Mouse (Mus musculus): ENCODE results near the gene Itga2b. TPM values are rescaled to one million over a fixed set of nuclear protein-coding genes. Genes with fewer than 3 reads are reported as not detected.

The Itga2b gene
- total and polyA plus RNA-seq, 2 experiments from 2014 or later: 4.8 to 5.4 TPM

GRCm38 (mm10) chr11:102406401-102406800, 63.5 kb downstream of the Itga2b start:
- peaks cover 30% of the 10 kb centered on the region for H3K36me3 ChIP-seq (replicated peaks; ENCODE audit: control insufficient read depth, insufficient read depth, low read length)
- H3K27ac ChIP-seq (ENCODE audit: low read depth): peak overlapping the region; percentile 95
- H3K9me3 ChIP-seq (replicated peaks; ENCODE audit: control insufficient read depth, low read length): no peaks in the 10 kb centered on the region
- H3K4me3 ChIP-seq (ENCODE audit: low read depth, low read length): peak overlapping the region; percentile 93
- ATAC-seq (ENCODE audit: insufficient read depth, low read depth) (no peak), DNase-seq (ENCODE audit: low spot score) (no peak)
- peaks cover 15% of the 10 kb centered on the region for H3K4me1 ChIP-seq (ENCODE audit: control insufficient read depth, insufficient read depth)
- no peaks in the 10 kb centered on the region for H3K27me3 ChIP-seq (ENCODE audit: control insufficient read depth, insufficient read depth, low read length)
- H3K4me2 ChIP-seq (ENCODE audit: low read depth, low read length): peak overlapping the region; percentile 66
- 13% methylated on average over 3 of the region's 3 CpGs for WGBS
- H3K9ac ChIP-seq (replicated peaks; ENCODE audit: low read depth, low read length): peak overlapping the region; percentile 69
- TF ChIP-seq EP300 (IDR thresholded peaks at IDR 0.05; ENCODE audit: low read depth): no peak
- TF ChIP-seq CTCF (IDR thresholded peaks at IDR 0.05; ENCODE audit: low read depth): no peak

- Histone ChIP-seq H3K9ac (replicated peaks; ENCODE audit: low read depth, low read length) (peak overlapping the region; percentile 69; the same call in 1 of the 2 replicates), H3K4me3 (ENCODE audit: low read depth, low read length) (peak overlapping the region; percentile 93)
Measured at GRCm38 (mm10) chr11:102405544-102406285, 64.2 kb downstream of the Itga2b start.

GRCm38 (mm10) chr11:102404161-102405010, 65.5 kb downstream of the Itga2b start:
- Histone ChIP-seq H3K36me3 (replicated peaks; ENCODE audit: control insufficient read depth, insufficient read depth, low read length) (peaks cover 30% of the 10 kb centered on the region), H3K4me2 (ENCODE audit: low read depth, low read length) (no peak overlapping the region), H3K9ac (replicated peaks; ENCODE audit: low read depth, low read length) (no peak overlapping the region), H3K4me3 (ENCODE audit: low read depth, low read length) (no peak overlapping the region), H3K9me3 (replicated peaks; ENCODE audit: control insufficient read depth, low read length) (no peaks in the 10 kb centered on the region), H3K27me3 (ENCODE audit: control insufficient read depth, insufficient read depth, low read length) (peaks cover 16% of the 10 kb centered on the region), H3K27ac (ENCODE audit: low read depth) (no peak overlapping the region), H3K4me1 (ENCODE audit: control insufficient read depth, insufficient read depth) (peaks cover 12% of the 10 kb centered on the region)
- ATAC-seq (ENCODE audit: insufficient read depth, low read depth): no peak
- 89% methylated on average over 18 of the region's 18 CpGs for WGBS
- TF ChIP-seq EP300 (IDR thresholded peaks at IDR 0.05; ENCODE audit: low read depth) (no peak), CTCF (IDR thresholded peaks at IDR 0.05; ENCODE audit: low read depth) (no peak)
- no peak for DNase-seq (ENCODE audit: low spot score)

More at GRCm38 (mm10) chr11:102405544-102406285, 64.2 kb downstream of the Itga2b start:
- WGBS: 79% methylated on average over 11 of the region's 11 CpGs
- ATAC-seq (ENCODE audit: insufficient read depth, low read depth) (no peak), DNase-seq (ENCODE audit: low spot score) (no peak)
- Histone ChIP-seq H3K9me3 (replicated peaks; ENCODE audit: control insufficient read depth, low read length) (no peaks in the 10 kb centered on the region), H3K4me2 (ENCODE audit: low read depth, low read length) (peak overlapping the region; percentile 66), H3K4me1 (ENCODE audit: control insufficient read depth, insufficient read depth) (peaks cover 12% of the 10 kb centered on the region), H3K27ac (ENCODE audit: low read depth) (no peak overlapping the region), H3K27me3 (ENCODE audit: control insufficient read depth, insufficient read depth, low read length) (peaks cover 3% of the 10 kb centered on the region; the same call in 1 of the 2 replicates), H3K36me3 (replicated peaks; ENCODE audit: control insufficient read depth, insufficient read depth, low read length) (peaks cover 30% of the 10 kb centered on the region)
- TF ChIP-seq CTCF (IDR thresholded peaks at IDR 0.05; ENCODE audit: low read depth) (no peak), EP300 (IDR thresholded peaks at IDR 0.05; ENCODE audit: low read depth) (no peak)

- 92% methylated on average over 11 of the region's 11 CpGs for WGBS
Measured at GRCm38 (mm10) chr11:102403657-102404056, 66.3 kb downstream of the Itga2b start.

More at GRCm38 (mm10) chr11:102403657-102404056, 66.3 kb downstream of the Itga2b start:
- no peak overlapping the region for H3K4me3 ChIP-seq (ENCODE audit: low read depth, low read length)
- no peak overlapping the region for H3K27ac ChIP-seq (ENCODE audit: low read depth)
- peaks cover 12% of the 10 kb centered on the region for H3K4me1 ChIP-seq (ENCODE audit: control insufficient read depth, insufficient read depth)
- ATAC-seq (ENCODE audit: insufficient read depth, low read depth): no peak
- TF ChIP-seq EP300 (IDR thresholded peaks at IDR 0.05; ENCODE audit: low read depth) (no peak), CTCF (IDR thresholded peaks at IDR 0.05; ENCODE audit: low read depth) (no peak)
- no peaks in the 10 kb centered on the region for H3K9me3 ChIP-seq (replicated peaks; ENCODE audit: control insufficient read depth, low read length)
- no peak for DNase-seq (ENCODE audit: low spot score)
- H3K27me3 ChIP-seq (ENCODE audit: control insufficient read depth, insufficient read depth, low read length): peaks cover 24% of the 10 kb centered on the region
- H3K9ac ChIP-seq (replicated peaks; ENCODE audit: low read depth, low read length): no peak overlapping the region
- peaks cover 30% of the 10 kb centered on the region for H3K36me3 ChIP-seq (replicated peaks; ENCODE audit: control insufficient read depth, insufficient read depth, low read length)
- no peak overlapping the region for H3K4me2 ChIP-seq (ENCODE audit: low read depth, low read length)

Small RNA genes lying within 50 kb of the gene (microRNA-seq; reads per million reads assigned to microRNA genes)
- gene Mir6930: not detected

Other genes with a start within 250 kb of the Itga2b start
- gene Hdac5, start 240.0 kb downstream of the Itga2b start, total RNA-seq (2014; rRNA removed; ENCODE audit: low replicate concordance): 194 and 287 TPM in 2 replicates
- gene Hdac5, start 240.0 kb downstream of the Itga2b start, polyA plus RNA-seq (2015; fragmentation: Nextera tagmentation; extraction: Ambion mirVana): 51.4 and 67.2 TPM in 2 replicates
- gene BC030867, start 221.2 kb downstream of the Itga2b start, total RNA-seq (2014; rRNA removed; ENCODE audit: low replicate concordance): 3.9 and 5.6 TPM in 2 replicates
- 2.2 and 2.9 TPM in 2 replicates for gene BC030867, start 221.2 kb downstream of the Itga2b start, polyA plus RNA-seq (2015; fragmentation: Nextera tagmentation; extraction: Ambion mirVana)
- 0.99 and 1.2 TPM in 2 replicates for gene Asb16, start 201.4 kb downstream of the Itga2b start, total RNA-seq (2014; rRNA removed; ENCODE audit: low replicate concordance)
- gene Asb16, start 201.4 kb downstream of the Itga2b start, polyA plus RNA-seq (2015; fragmentation: Nextera tagmentation; extraction: Ambion mirVana): 0.07 TPM in 2 replicates
- gene Tmub2, start 185.2 kb downstream of the Itga2b start, total RNA-seq (2014; rRNA removed; ENCODE audit: low replicate concordance): 57.4 and 61.7 TPM in 2 replicates
- 29.8 and 30.1 TPM in 2 replicates for gene Tmub2, start 185.2 kb downstream of the Itga2b start, polyA plus RNA-seq (2015; fragmentation: Nextera tagmentation; extraction: Ambion mirVana)
- 32.5 and 36.2 TPM in 2 replicates for gene Atxn7l3, start 173.5 kb downstream of the Itga2b start, total RNA-seq (2014; rRNA removed; ENCODE audit: low replicate concordance)
- gene Atxn7l3, start 173.5 kb downstream of the Itga2b start, polyA plus RNA-seq (2015; fragmentation: Nextera tagmentation; extraction: Ambion mirVana): 5.2 and 5.4 TPM in 2 replicates
- 30.8 and 34.5 TPM in 2 replicates for gene Ubtf, start 150.4 kb downstream of the Itga2b start, total RNA-seq (2014; rRNA removed; ENCODE audit: low replicate concordance)
- 36.5 and 42.5 TPM in 2 replicates for gene Ubtf, start 150.4 kb downstream of the Itga2b start, polyA plus RNA-seq (2015; fragmentation: Nextera tagmentation; extraction: Ambion mirVana)
- 1.9 and 7.5 TPM in 2 replicates for gene Slc4a1, start 103.9 kb downstream of the Itga2b start, total RNA-seq (2014; rRNA removed; ENCODE audit: low replicate concordance)
- gene Slc4a1, start 103.9 kb downstream of the Itga2b start, polyA plus RNA-seq (2015; fragmentation: Nextera tagmentation; extraction: Ambion mirVana): 1.3 and 3.1 TPM in 2 replicates
- 12.5 TPM in 1 of 2 replicates, not detected in the other for gene Rundc3a, start 76.7 kb downstream of the Itga2b start, total RNA-seq (2014; rRNA removed; ENCODE audit: low replicate concordance)
- 0.74 and 0.92 TPM in 2 replicates for gene Rundc3a, start 76.7 kb downstream of the Itga2b start, polyA plus RNA-seq (2015; fragmentation: Nextera tagmentation; extraction: Ambion mirVana)
- 281 and 322 TPM in 2 replicates for gene Slc25a39, start 62.2 kb downstream of the Itga2b start, total RNA-seq (2014; rRNA removed; ENCODE audit: low replicate concordance)
- gene Slc25a39, start 62.2 kb downstream of the Itga2b start, polyA plus RNA-seq (2015; fragmentation: Nextera tagmentation; extraction: Ambion mirVana): 267 and 269 TPM in 2 replicates
- 134 and 162 TPM in 2 replicates for gene Grn, start 39.8 kb downstream of the Itga2b start, total RNA-seq (2014; rRNA removed; ENCODE audit: low replicate concordance)
- gene Grn, start 39.8 kb downstream of the Itga2b start, polyA plus RNA-seq (2015; fragmentation: Nextera tagmentation; extraction: Ambion mirVana): 174 and 176 TPM in 2 replicates
- gene Fam171a2, start 22.4 kb downstream of the Itga2b start, total RNA-seq (2014; rRNA removed; ENCODE audit: low replicate concordance): 40.8 and 58.6 TPM in 2 replicates
- gene Fam171a2, start 22.4 kb downstream of the Itga2b start, polyA plus RNA-seq (2015; fragmentation: Nextera tagmentation; extraction: Ambion mirVana): 1.7 and 1.8 TPM in 2 replicates
- gene Gpatch8, start 86.3 kb upstream of the Itga2b start, total RNA-seq (2014; rRNA removed; ENCODE audit: low replicate concordance): 13.5 and 40.8 TPM in 2 replicates
- gene Gpatch8, start 86.3 kb upstream of the Itga2b start, polyA plus RNA-seq (2015; fragmentation: Nextera tagmentation; extraction: Ambion mirVana): 23.2 and 25.8 TPM in 2 replicates
- gene Gm11627, start 109.3 kb upstream of the Itga2b start, total RNA-seq (2014; rRNA removed; ENCODE audit: low replicate concordance): 7.9 TPM in 1 of 2 replicates, not detected in the other
- 9.2 and 12.0 TPM in 2 replicates for gene Gm11627, start 109.3 kb upstream of the Itga2b start, polyA plus RNA-seq (2015; fragmentation: Nextera tagmentation; extraction: Ambion mirVana)
- gene Fzd2, start 134.3 kb upstream of the Itga2b start, total RNA-seq (2014; rRNA removed; ENCODE audit: low replicate concordance): 38.1 and 47.1 TPM in 2 replicates
- 6.5 and 7.0 TPM in 2 replicates for gene Fzd2, start 134.3 kb upstream of the Itga2b start, polyA plus RNA-seq (2015; fragmentation: Nextera tagmentation; extraction: Ambion mirVana)
- gene Meioc, start 193.6 kb upstream of the Itga2b start, total RNA-seq (2014; rRNA removed; ENCODE audit: low replicate concordance): 0.04 TPM in 1 of 2 replicates, not detected in the other
- 0.12 and 0.15 TPM in 2 replicates for gene Meioc, start 193.6 kb upstream of the Itga2b start, polyA plus RNA-seq (2015; fragmentation: Nextera tagmentation; extraction: Ambion mirVana)
- 14.2 and 20.8 TPM in 2 replicates for gene Ccdc43, start 227.7 kb upstream of the Itga2b start, total RNA-seq (2014; rRNA removed; ENCODE audit: low replicate concordance)
- 25.5 and 28.8 TPM in 2 replicates for gene Ccdc43, start 227.7 kb upstream of the Itga2b start, polyA plus RNA-seq (2015; fragmentation: Nextera tagmentation; extraction: Ambion mirVana)

All from heart, postnatal 0 days (tissue).